In genomic region chr2:173563336-173563735, GRCm38 (mm10) we compare ENCODE assay signal across 12 mouse cellular contexts. TPM values are rescaled to one million over a fixed set of nuclear protein-coding genes. Genes with fewer than 3 reads are reported as not detected.
DNase-seq lines count a peak whose midpoint lies in the region; ATAC-seq lines count a peak whose summit lies in the region.
"Had no signal": no experiment of that assay in that cellular context is flagged by ENCODE, and none has a peak within 500 bp of the region (broad histone marks: within the 10 kb centered on the region; RNA-seq: fewer than 3 reads in every experiment).

No protein-coding gene starts in this region.

- peak; percentile 41 for DNase-seq in hindbrain, embryonic 11.5 days (ENCODE audit: low spot score)
- DNase-seq in midbrain, embryonic 11.5 days (ENCODE audit: low spot score, missing footprints), result no peak
- DNase-seq in embryo, embryonic 11 days, result peak; percentile 51
- DNase-seq in right cerebral cortex, postnatal 4 days, result peak; percentile 52
- no peak for DNase-seq in frontal cortex, postnatal 10 days (ENCODE audit: low spot score in 2 of 2)
- no peak for DNase-seq in ovary, adult 18-20 months (ENCODE audit: low spot score)
- DNase-seq: adrenal gland, postnatal 14 days; thymus, postnatal 36 days had no signal

- H3K36me3 ChIP-seq in hindbrain, embryonic 11.5 days (ENCODE audit: control insufficient read depth, insufficient read depth, low read length), result no peaks in the 10 kb centered on the region
- H3K36me3 ChIP-seq in hindbrain, embryonic 16.5 days (ENCODE audit: control insufficient read depth, insufficient read depth, low read length), result no peaks in the 10 kb centered on the region
- H3K36me3 ChIP-seq in midbrain, embryonic 16.5 days (ENCODE audit: control insufficient read depth, insufficient read depth, low read length), result no peaks in the 10 kb centered on the region
- H3K36me3 ChIP-seq in midbrain, embryonic 11.5 days (ENCODE audit: control insufficient read depth, insufficient read depth, low read length), result no peaks in the 10 kb centered on the region
- H3K36me3 ChIP-seq: midbrain, embryonic 10.5 days had no signal

- no peak overlapping the region for H3K27ac ChIP-seq in hindbrain, embryonic 11.5 days (ENCODE audit: low read depth, low read length)
- H3K27ac ChIP-seq in hindbrain, embryonic 16.5 days (ENCODE audit: low read depth, low read length), result no peak overlapping the region
- H3K27ac ChIP-seq in midbrain, embryonic 16.5 days (ENCODE audit: low read length), result no peak overlapping the region
- H3K27ac ChIP-seq in midbrain, embryonic 11.5 days (ENCODE audit: low read depth, low read length), result no peak overlapping the region
- H3K27ac ChIP-seq: midbrain, embryonic 10.5 days had no signal

- no peaks in the 10 kb centered on the region for H3K9me3 ChIP-seq in hindbrain, embryonic 11.5 days (ENCODE audit: control insufficient read depth, low read length)
- no peaks in the 10 kb centered on the region for H3K9me3 ChIP-seq in hindbrain, embryonic 16.5 days (ENCODE audit: control insufficient read depth, low read length)
- no peaks in the 10 kb centered on the region for H3K9me3 ChIP-seq in midbrain, embryonic 16.5 days (replicated peaks; ENCODE audit: control insufficient read depth, low read length, poor library complexity, severe bottlenecking)
- H3K9me3 ChIP-seq in midbrain, embryonic 11.5 days (ENCODE audit: control insufficient read depth, low read length), result no peaks in the 10 kb centered on the region
- H3K9me3 ChIP-seq: midbrain, embryonic 10.5 days had no signal

- H3K27me3 ChIP-seq in hindbrain, embryonic 11.5 days (ENCODE audit: control insufficient read depth, insufficient read depth, low read length), result no peaks in the 10 kb centered on the region
- H3K27me3 ChIP-seq in hindbrain, embryonic 16.5 days (replicated peaks; ENCODE audit: control insufficient read depth, insufficient read depth, low read length), result no peaks in the 10 kb centered on the region; the same call in 1 of the 2 replicates
- no peaks in the 10 kb centered on the region for H3K27me3 ChIP-seq in midbrain, embryonic 16.5 days (ENCODE audit: control insufficient read depth, insufficient read depth, low read depth, low read length)
- H3K27me3 ChIP-seq in midbrain, embryonic 11.5 days (ENCODE audit: control insufficient read depth, insufficient read depth, low read length), result no peaks in the 10 kb centered on the region

- H3K4me1 ChIP-seq in hindbrain, embryonic 11.5 days (replicated peaks; ENCODE audit: control insufficient read depth, insufficient read depth, low read length), result no peaks in the 10 kb centered on the region
- H3K4me1 ChIP-seq in hindbrain, embryonic 16.5 days (ENCODE audit: control insufficient read depth, insufficient read depth, low read depth, low read length), result no peaks in the 10 kb centered on the region; the same call in 1 of the 2 replicates
- H3K4me1 ChIP-seq in midbrain, embryonic 16.5 days (ENCODE audit: control insufficient read depth, insufficient read depth, low read length), result no peaks in the 10 kb centered on the region
- no peaks in the 10 kb centered on the region for H3K4me1 ChIP-seq in midbrain, embryonic 11.5 days (ENCODE audit: control insufficient read depth, insufficient read depth, low read length)
- H3K4me1 ChIP-seq: midbrain, embryonic 10.5 days had no signal

- no peak overlapping the region for H3K4me2 ChIP-seq in hindbrain, embryonic 11.5 days (replicated peaks; ENCODE audit: low read depth, low read length)
- no peak overlapping the region for H3K4me2 ChIP-seq in hindbrain, embryonic 16.5 days (ENCODE audit: low read length)
- no peak overlapping the region for H3K4me2 ChIP-seq in midbrain, embryonic 16.5 days (ENCODE audit: low read length)
- H3K4me2 ChIP-seq in midbrain, embryonic 11.5 days, result no peak overlapping the region

- WGBS in hindbrain, embryonic 11.5 days, result 75% methylated on average over 7 of the region's 7 CpGs
- 72% methylated on average over 7 of the region's 7 CpGs for WGBS in hindbrain, embryonic 16.5 days
- 72% methylated on average over 7 of the region's 7 CpGs for WGBS in midbrain, embryonic 16.5 days
- WGBS in midbrain, embryonic 11.5 days, result 75% methylated on average over 7 of the region's 7 CpGs

- no peak overlapping the region for H3K9ac ChIP-seq in hindbrain, embryonic 11.5 days (ENCODE audit: low read depth, low read length)
- H3K9ac ChIP-seq in hindbrain, embryonic 16.5 days (ENCODE audit: low read depth, low read length), result no peak overlapping the region
- H3K9ac ChIP-seq in midbrain, embryonic 16.5 days (ENCODE audit: low read depth, low read length), result no peak overlapping the region
- H3K9ac ChIP-seq in midbrain, embryonic 11.5 days (ENCODE audit: low read length), result no peak overlapping the region

- no peak for ATAC-seq in hindbrain, embryonic 11.5 days (ENCODE audit: low FRiP score)
- ATAC-seq in hindbrain, embryonic 16.5 days, result no peak
- peak; percentile 44; the same call in 1 of the 2 replicates for ATAC-seq in midbrain, embryonic 16.5 days
- no peak for ATAC-seq in midbrain, embryonic 11.5 days (ENCODE audit: low FRiP score)

- H3K4me3 ChIP-seq in hindbrain, embryonic 11.5 days (ENCODE audit: low read depth, low read length), result no peak overlapping the region
- H3K4me3 ChIP-seq in hindbrain, embryonic 16.5 days (ENCODE audit: low read length), result no peak overlapping the region
- H3K4me3 ChIP-seq in midbrain, embryonic 16.5 days (ENCODE audit: low read depth, low read length), result no peak overlapping the region
- H3K4me3 ChIP-seq in midbrain, embryonic 11.5 days (ENCODE audit: low read depth, low read length), result no peak overlapping the region
- H3K4me3 ChIP-seq: midbrain, embryonic 10.5 days had no signal

RNA-seq across cellular contexts. Expression of gene Ankrd60, which starts 14.8 kb away (rescaled TPM):
- not detected in 2 replicates for polyA plus RNA-seq in hindbrain, embryonic 11.5 days (2014; fragmentation: Nextera tagmentation; extraction: Ambion mirVana)
- polyA plus RNA-seq in hindbrain, embryonic 16.5 days (2015; fragmentation: Nextera tagmentation; extraction: Ambion mirVana), result not detected in 2 replicates
- not detected in 2 replicates for polyA plus RNA-seq in midbrain, embryonic 16.5 days (2015; fragmentation: Nextera tagmentation; extraction: Ambion mirVana)
- not detected in 2 replicates for polyA plus RNA-seq in midbrain, embryonic 11.5 days (2014; fragmentation: Nextera tagmentation; extraction: Ambion mirVana)
- polyA plus RNA-seq: liver, adult 2 months; midbrain, embryonic 10.5 days had no signal

RNA-seq across cellular contexts. Expression of gene 1700021F07Rik, which starts 41.0 kb away (rescaled TPM):
- not detected in 2 replicates for polyA plus RNA-seq in hindbrain, embryonic 11.5 days (2014; fragmentation: Nextera tagmentation; extraction: Ambion mirVana)
- polyA plus RNA-seq in hindbrain, embryonic 16.5 days (2015; fragmentation: Nextera tagmentation; extraction: Ambion mirVana), result not detected in 2 replicates
- not detected in 2 replicates for polyA plus RNA-seq in midbrain, embryonic 16.5 days (2015; fragmentation: Nextera tagmentation; extraction: Ambion mirVana)
- not detected in 2 replicates for polyA plus RNA-seq in midbrain, embryonic 11.5 days (2014; fragmentation: Nextera tagmentation; extraction: Ambion mirVana)
- polyA plus RNA-seq: liver, adult 2 months; midbrain, embryonic 10.5 days had no signal

Comparison
In these comparisons a context has a peak if more than half of its experiments do, and no peak if none do; other contexts are left out.
1. DNase-seq: peak in hindbrain, embryonic 11.5 days (single experiment), embryo, embryonic 11 days (single experiment) and right cerebral cortex, postnatal 4 days (single experiment); none in midbrain, embryonic 11.5 days (single experiment), frontal cortex, postnatal 10 days (0 of 2) and ovary, adult 18-20 months (single experiment).